Mouse (Mus musculus): ENCODE measurements around the gene Tob1. TPM values are rescaled to one million over a fixed set of nuclear protein-coding genes. Genes with fewer than 3 reads are reported as not detected.

Gene Tob1
- polyA plus RNA-seq, 1 experiment, result 1.2 TPM

DNA sequence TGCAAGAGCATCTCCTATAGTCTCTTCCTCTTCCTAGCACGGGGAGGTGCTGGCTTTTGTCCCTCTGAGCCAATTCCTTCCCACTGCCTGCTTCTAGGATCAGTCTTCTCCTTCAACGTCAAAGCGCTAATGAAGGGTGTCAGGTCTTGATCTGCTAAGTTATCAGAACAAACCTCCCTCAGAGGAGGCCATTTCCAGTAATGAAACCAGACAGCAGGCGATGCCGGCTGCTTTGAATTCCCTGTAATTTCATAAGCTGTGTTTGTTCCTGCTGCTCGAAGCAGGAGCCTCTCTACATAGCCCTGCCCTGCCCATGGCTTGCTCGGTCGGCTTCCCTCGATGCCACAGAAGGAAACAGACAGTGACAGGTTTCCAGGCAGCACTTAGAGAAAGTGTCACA lies 33.1 kb downstream of the Tob1 start:
- no peak overlapping the region for H3K4me3 ChIP-seq (replicated peaks)
- H3K36me3 ChIP-seq (ENCODE audit: control insufficient read depth), result no peaks in the 10 kb centered on the region
- peaks cover 52% of the 10 kb centered on the region for H3K27me3 ChIP-seq (ENCODE audit: control insufficient read depth)
- TF ChIP-seq TAL1 (IDR thresholded peaks at IDR 0.05; ENCODE audit: low read length), result no peak
- no peak for TF ChIP-seq GATA1 (IDR thresholded peaks at IDR 0.05; ENCODE audit: low read length)
- no peaks in the 10 kb centered on the region for H3K9me3 ChIP-seq (ENCODE audit: control insufficient read depth, low read length)
- H3K4me1 ChIP-seq (ENCODE audit: control insufficient read depth), result peaks cover 13% of the 10 kb centered on the region

- H3K27me3 ChIP-seq (ENCODE audit: control insufficient read depth), result peaks cover 44% of the 10 kb centered on the region
- no peaks in the 10 kb centered on the region for H3K36me3 ChIP-seq (ENCODE audit: control insufficient read depth)
- no peak within 1 kb of the TSS for H3K4me3 ChIP-seq (replicated peaks)
- no peaks in the 10 kb centered on the region for H3K9me3 ChIP-seq (ENCODE audit: control insufficient read depth, low read length)
- TF ChIP-seq GATA1 (IDR thresholded peaks at IDR 0.05; ENCODE audit: low read length) (no peak), TAL1 (IDR thresholded peaks at IDR 0.05; ENCODE audit: low read length) (no peak)
- peaks cover 13% of the 10 kb centered on the region for H3K4me1 ChIP-seq (ENCODE audit: control insufficient read depth)
Measured at GRCm38 (mm10) chr11:94245955-94246788, 34.9 kb downstream of the Tob1 start, which contains the start of gene Wfikkn2. TSS of gene Wfikkn2 (minus strand) at chr11:94246005.

- Histone ChIP-seq H3K9me3 (ENCODE audit: control insufficient read depth, low read length) (no peaks in the 10 kb centered on the region), H3K4me1 (ENCODE audit: control insufficient read depth) (peaks cover 13% of the 10 kb centered on the region), H3K36me3 (ENCODE audit: control insufficient read depth) (no peaks in the 10 kb centered on the region), H3K4me3 (replicated peaks) (no peak overlapping the region), H3K27me3 (ENCODE audit: control insufficient read depth) (peaks cover 40% of the 10 kb centered on the region)
- TF ChIP-seq TAL1 (IDR thresholded peaks at IDR 0.05; ENCODE audit: low read length) (no peak), GATA1 (IDR thresholded peaks at IDR 0.05; ENCODE audit: low read length) (no peak)
Measured at GRCm38 (mm10) chr11:94246789-94247061, 35.5 kb downstream of the Tob1 start.

- peaks cover 10% of the 10 kb centered on the region for H3K4me1 ChIP-seq (ENCODE audit: control insufficient read depth)
- no peak overlapping the region for H3K4me3 ChIP-seq (replicated peaks)
- peaks cover 4% of the 10 kb centered on the region; the same call in 1 of the 2 replicates for H3K9me3 ChIP-seq (ENCODE audit: control insufficient read depth, low read length)
- no peaks in the 10 kb centered on the region for H3K36me3 ChIP-seq (ENCODE audit: control insufficient read depth)
- no peak for TF ChIP-seq TAL1 (IDR thresholded peaks at IDR 0.05; ENCODE audit: low read length)
- TF ChIP-seq GATA1 (IDR thresholded peaks at IDR 0.05; ENCODE audit: low read length), result no peak
- H3K27me3 ChIP-seq (ENCODE audit: control insufficient read depth), result peaks cover 38% of the 10 kb centered on the region
Measured at GRCm38 (mm10) chr11:94253156-94253555, 41.9 kb downstream of the Tob1 start.

DNA sequence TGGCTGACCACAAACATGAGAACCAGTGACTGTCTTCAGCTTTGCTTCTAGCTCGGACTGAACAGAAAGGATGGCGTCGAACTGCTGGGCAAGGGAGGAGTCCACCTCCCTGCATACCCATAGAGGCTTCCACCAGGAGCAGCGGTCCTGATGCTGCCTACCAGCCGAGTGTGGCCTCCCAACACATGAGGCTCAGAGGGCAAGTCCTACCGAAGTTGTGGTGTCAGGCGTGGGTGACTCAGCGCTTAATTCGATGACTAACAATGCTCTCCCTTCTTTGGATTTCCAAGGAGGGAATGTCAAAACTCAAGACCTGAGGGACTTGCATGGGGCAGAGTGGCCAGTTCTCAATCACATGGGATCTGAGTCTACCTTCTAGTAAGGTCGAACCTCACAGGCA lies 42.4 kb downstream of the Tob1 start:
- Histone ChIP-seq H3K27me3 (ENCODE audit: control insufficient read depth) (peaks cover 35% of the 10 kb centered on the region), H3K36me3 (ENCODE audit: control insufficient read depth) (no peaks in the 10 kb centered on the region), H3K4me3 (replicated peaks) (no peak overlapping the region), H3K9me3 (ENCODE audit: control insufficient read depth, low read length) (peaks cover 4% of the 10 kb centered on the region; the same call in 1 of the 2 replicates), H3K4me1 (ENCODE audit: control insufficient read depth) (peaks cover 10% of the 10 kb centered on the region)
- no peak for TF ChIP-seq TAL1 (IDR thresholded peaks at IDR 0.05; ENCODE audit: low read length)
- no peak for TF ChIP-seq GATA1 (IDR thresholded peaks at IDR 0.05; ENCODE audit: low read length)

DNA sequence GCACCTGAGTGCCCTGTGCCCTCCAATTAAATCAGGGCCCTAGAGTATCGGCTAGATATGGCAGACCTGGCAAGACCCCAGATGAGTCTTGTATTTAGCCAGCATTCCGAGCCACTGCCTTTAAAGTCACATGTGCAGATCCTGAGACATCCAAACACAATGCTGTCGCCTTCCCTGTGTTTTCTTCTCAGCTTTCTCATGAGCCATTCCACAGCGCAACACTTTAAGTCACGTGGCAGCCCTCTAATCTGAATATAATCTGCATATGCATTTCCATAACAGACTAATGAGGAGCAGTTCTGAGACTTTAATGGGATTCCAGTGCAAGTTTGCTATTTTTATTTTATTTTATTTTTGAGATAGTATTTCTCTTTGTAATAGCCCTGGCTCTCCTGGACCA lies 44.5 kb downstream of the Tob1 start:
- H3K4me1 ChIP-seq (ENCODE audit: control insufficient read depth), result peaks cover 22% of the 10 kb centered on the region
- TF ChIP-seq TAL1 (IDR thresholded peaks at IDR 0.05; ENCODE audit: low read length) (no peak), GATA1 (IDR thresholded peaks at IDR 0.05; ENCODE audit: low read length) (no peak)
- peaks cover 26% of the 10 kb centered on the region for H3K27me3 ChIP-seq (ENCODE audit: control insufficient read depth)
- peaks cover 6% of the 10 kb centered on the region for H3K9me3 ChIP-seq (ENCODE audit: control insufficient read depth, low read length)
- H3K4me3 ChIP-seq (replicated peaks), result no peak overlapping the region
- H3K36me3 ChIP-seq (ENCODE audit: control insufficient read depth), result no peaks in the 10 kb centered on the region

- Histone ChIP-seq H3K27me3 (ENCODE audit: control insufficient read depth) (peaks cover 19% of the 10 kb centered on the region), H3K9me3 (ENCODE audit: control insufficient read depth, low read length) (peaks cover 6% of the 10 kb centered on the region), H3K4me1 (ENCODE audit: control insufficient read depth) (peaks cover 43% of the 10 kb centered on the region), H3K36me3 (ENCODE audit: control insufficient read depth) (no peaks in the 10 kb centered on the region; the same call in 1 of the 2 replicates), H3K4me3 (replicated peaks) (no peak overlapping the region)
- TF ChIP-seq GATA1 (IDR thresholded peaks at IDR 0.05; ENCODE audit: low read length) (no peak), TAL1 (IDR thresholded peaks at IDR 0.05; ENCODE audit: low read length) (no peak)
Measured at GRCm38 (mm10) chr11:94257987-94258386, 46.7 kb downstream of the Tob1 start.

GRCm38 (mm10) chr11:94259814-94260213 lies 48.6 kb downstream of the Tob1 start:
- peaks cover 15% of the 10 kb centered on the region for H3K27me3 ChIP-seq (ENCODE audit: control insufficient read depth)

DNA sequence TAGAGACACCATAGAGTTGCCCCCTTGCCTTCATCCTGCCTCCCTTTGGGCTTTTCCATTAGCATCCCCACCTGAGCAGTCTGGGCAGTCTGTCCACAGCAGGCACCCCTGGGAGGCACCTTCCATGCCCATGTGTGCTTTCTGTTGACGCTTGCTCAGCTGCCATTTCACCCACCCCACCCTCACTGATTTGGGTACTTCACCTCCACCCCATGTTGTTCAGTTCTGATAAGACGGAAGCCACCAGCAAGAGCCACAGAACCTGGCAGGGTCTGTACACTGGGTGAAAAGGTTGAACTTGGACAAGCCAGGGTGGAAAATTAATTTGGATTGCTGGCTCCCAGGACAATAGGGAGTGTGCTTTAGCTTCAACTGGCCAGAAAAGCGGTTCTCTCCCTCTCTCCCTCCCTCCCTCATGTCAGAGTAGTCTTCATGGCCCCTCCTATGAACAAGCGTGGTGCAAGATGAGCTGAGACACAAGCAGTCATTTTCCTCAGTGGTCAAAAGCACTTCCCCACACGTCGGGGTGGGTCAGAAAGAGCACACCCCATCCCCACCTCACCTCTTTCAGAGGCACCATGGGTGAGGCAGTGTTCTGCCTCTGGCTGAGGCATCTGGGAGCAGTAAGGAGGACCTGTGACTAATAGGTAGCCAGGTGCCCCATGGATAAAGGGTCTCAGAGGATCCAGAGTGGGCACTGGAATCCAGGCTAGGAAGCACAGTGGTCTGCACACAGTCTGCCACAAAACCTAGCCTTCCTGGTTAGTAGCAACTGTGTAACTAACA lies 50.5 kb downstream of the Tob1 start:
- peaks cover 10% of the 10 kb centered on the region for H3K27me3 ChIP-seq (ENCODE audit: control insufficient read depth)
- H3K4me3 ChIP-seq (replicated peaks), result peak overlapping the region; percentile 41
- H3K36me3 ChIP-seq (ENCODE audit: control insufficient read depth), result no peaks in the 10 kb centered on the region; the same call in 1 of the 2 replicates
- TF ChIP-seq GATA1 (IDR thresholded peaks at IDR 0.05; ENCODE audit: low read length) (peak; percentile 20; the same call in 1 of the 2 replicates), TAL1 (IDR thresholded peaks at IDR 0.05; ENCODE audit: low read length) (no peak)
- H3K9me3 ChIP-seq (ENCODE audit: control insufficient read depth, low read length), result peaks cover 6% of the 10 kb centered on the region
- H3K4me1 ChIP-seq (ENCODE audit: control insufficient read depth), result peaks cover 64% of the 10 kb centered on the region

More at GRCm38 (mm10) chr11:94259814-94260213, 48.6 kb downstream of the Tob1 start:
- H3K9me3 ChIP-seq (ENCODE audit: control insufficient read depth, low read length), result peaks cover 6% of the 10 kb centered on the region
- no peak overlapping the region for H3K4me3 ChIP-seq (replicated peaks)
- no peaks in the 10 kb centered on the region; the same call in 1 of the 2 replicates for H3K36me3 ChIP-seq (ENCODE audit: control insufficient read depth)
- TF ChIP-seq TAL1 (IDR thresholded peaks at IDR 0.05; ENCODE audit: low read length) (no peak), GATA1 (IDR thresholded peaks at IDR 0.05; ENCODE audit: low read length) (no peak)
- H3K4me1 ChIP-seq (ENCODE audit: control insufficient read depth), result peaks cover 50% of the 10 kb centered on the region

Other genes starting within 250 kb of the Tob1 start
- gene Gm20390, start 243.2 kb upstream of the Tob1 start, polyA plus RNA-seq (2012), result 9.9 and 13.0 TPM in 2 replicates
- gene Nme1, start 242.9 kb upstream of the Tob1 start, polyA plus RNA-seq (2012), result 11.0 and 13.0 TPM in 2 replicates
- gene Spag9, start 215.4 kb upstream of the Tob1 start, polyA plus RNA-seq (2012), result 0.17 and 0.21 TPM in 2 replicates
- gene Wfikkn2, start 34.6 kb downstream of the Tob1 start, polyA plus RNA-seq (2012), result 0.01 TPM in 1 of 2 replicates, not detected in the other
- gene Gm21885, start 70.4 kb downstream of the Tob1 start, polyA plus RNA-seq (2012), result not detected in 2 replicates
- gene Luc7l3, start 110.5 kb downstream of the Tob1 start, polyA plus RNA-seq (2012), result 3.7 and 5.2 TPM in 2 replicates
- 7.4 and 9.9 TPM in 2 replicates for gene Ankrd40, start 116.5 kb downstream of the Tob1 start, polyA plus RNA-seq (2012)
- gene Abcc3, start 181.5 kb downstream of the Tob1 start, polyA plus RNA-seq (2012), result 0.18 and 0.55 TPM in 2 replicates